Mouse (Mus musculus) midbrain, embryonic 11.5 days (tissue): ENCODE data around the gene Ric1. TPM values are rescaled to one million over a fixed set of nuclear protein-coding genes. Genes with fewer than 3 reads are reported as not detected.
A peak's percentile ranks its signal among the peaks of the same experiment; 100 is the strongest.

ENCODE experiments used
- ATAC-seq: fragments of 200-750 bp; cut with Nextera tagmentation; 2 replicates; pipeline ENCODE4 v1.8.0; 2017; ENCODE audit warnings: moderate TSS enrichment, moderate library complexity; ENCODE audit not compliant: low FRiP score
- DNase-seq: peaks from one replicate; pipeline ENCODE4 v3.0.0; 2015; ENCODE audit warnings: low spot score; ENCODE audit errors: missing footprints
- H3K27ac ChIP-seq: fragments of 300-500 bp; sonication (generic); 2 replicates; pipeline ENCODE4 v1.5.1; 2014; ENCODE audit warnings: low read depth, low read length
- H3K27me3 ChIP-seq: fragments of 300-500 bp; sonication (generic); 2 replicates; pipeline ENCODE4 v1.6.1; 2014; ENCODE audit warnings: mild to moderate bottlenecking, low read length, moderate library complexity, mixed read lengths; ENCODE audit not compliant: control insufficient read depth, insufficient read depth
- H3K36me3 ChIP-seq: fragments of 300-500 bp; sonication (generic); 2 replicates; pipeline ENCODE4 v1.6.1; 2014; ENCODE audit warnings: mild to moderate bottlenecking, low read length, moderate library complexity, mixed read lengths; ENCODE audit not compliant: control insufficient read depth, insufficient read depth
- H3K4me1 ChIP-seq: fragments of 300-500 bp; sonication (generic); 2 replicates; pipeline ENCODE4 v1.6.1; 2014; ENCODE audit warnings: low read length; ENCODE audit not compliant: control insufficient read depth, insufficient read depth
- H3K4me2 ChIP-seq: fragments of 300-500 bp; sonication (generic); 2 replicates; pipeline ENCODE4 v1.6.1; 2014; ENCODE audit warnings: mild to moderate bottlenecking, moderate library complexity
- H3K4me3 ChIP-seq: fragments of 300-500 bp; sonication (generic); 2 replicates; pipeline ENCODE4 v1.5.1; 2014; ENCODE audit warnings: low read depth, low read length
- H3K9ac ChIP-seq: fragments of 300-500 bp; sonication (generic); 2 replicates; pipeline ENCODE4 v1.6.1; 2014; ENCODE audit warnings: low read length
- H3K9me3 ChIP-seq: fragments of 300-500 bp; sonication (generic); 2 replicates; pipeline ENCODE4 v1.6.1; 2016; ENCODE audit warnings: low read length; ENCODE audit not compliant: control insufficient read depth
- WGBS: fragments of 180-500 bp; shearing (Covaris S2); extraction: QIAGEN DNeasy Blood & Tissue Kit; methylation state at CpG from one replicate; pipeline ENCODE4 v1.1.7; 2014; 5-methylcytosine and 5-hydroxymethylcytosine counted together
- polyA plus RNA-seq: library from polyadenylated mRNA; unstranded; fragments of >200 nt; fragmentation: Nextera tagmentation; extraction: Ambion mirVana; gene quantifications from 2 replicates; pipeline ENCODE4 v1.2.1, GENCODE M21; 2014

The Ric1 gene
- polyA plus RNA-seq = 10.8 and 11.8 TPM in 2 replicates

- Histone ChIP-seq H3K27me3 (no peaks in the 10 kb centered on the region), H3K27ac (peak within 1 kb of the TSS; percentile 93), H3K4me1 (peaks cover 4% of the 10 kb centered on the region; the same call in 1 of the 2 replicates), H3K36me3 (no peaks in the 10 kb centered on the region), H3K9me3 (no peaks in the 10 kb centered on the region), H3K4me3 (peak within 1 kb of the TSS; percentile 90), H3K9ac (peak within 1 kb of the TSS; percentile 89), H3K4me2 (peak within 1 kb of the TSS; percentile 63)
- ATAC-seq (peak; percentile 98), DNase-seq (peak; percentile 99)
- WGBS = under 1% methylated on average over 75 of the region's 80 CpGs
These were observed at the start of gene Ric1 for GRCm38 (mm10) chr19:29521637-29522435. TSS of gene Ric1 (plus strand) at chr19:29522282.

- no peaks in the 10 kb centered on the region for H3K4me1 ChIP-seq
- ATAC-seq (no peak), DNase-seq (no peak)
- no peak overlapping the region for H3K27ac ChIP-seq
- H3K36me3 ChIP-seq = no peaks in the 10 kb centered on the region
- no peak overlapping the region for H3K9ac ChIP-seq
- no peak overlapping the region for H3K4me2 ChIP-seq
- no peak overlapping the region for H3K4me3 ChIP-seq
- 91% methylated on average over 8 of the region's 8 CpGs for WGBS
- no peaks in the 10 kb centered on the region for H3K27me3 ChIP-seq
- H3K9me3 ChIP-seq = no peaks in the 10 kb centered on the region
These were observed 49.7 kb upstream of the Ric1 start for GRCm38 (mm10) chr19:29472424-29472823.

- H3K27me3 ChIP-seq = no peaks in the 10 kb centered on the region
- H3K4me3 ChIP-seq = no peak overlapping the region
- no peaks in the 10 kb centered on the region for H3K36me3 ChIP-seq
- no peak overlapping the region for H3K27ac ChIP-seq
- no peak overlapping the region for H3K9ac ChIP-seq
- no peaks in the 10 kb centered on the region for H3K4me1 ChIP-seq
- H3K4me2 ChIP-seq = no peak overlapping the region
- H3K9me3 ChIP-seq = no peaks in the 10 kb centered on the region
- DNase-seq (no peak), ATAC-seq (no peak)
- WGBS = 91% methylated on average over 5 of the region's 5 CpGs
These were observed 49.1 kb upstream of the Ric1 start for GRCm38 (mm10) chr19:29472946-29473345.

- Histone ChIP-seq H3K27ac (no peak overlapping the region), H3K27me3 (no peaks in the 10 kb centered on the region), H3K9me3 (no peaks in the 10 kb centered on the region), H3K4me1 (no peaks in the 10 kb centered on the region), H3K36me3 (no peaks in the 10 kb centered on the region), H3K9ac (no peak overlapping the region), H3K4me3 (no peak overlapping the region), H3K4me2 (no peak overlapping the region)
- DNase-seq (no peak), ATAC-seq (no peak)
- 68% methylated on average over 2 of the region's 2 CpGs for WGBS
These were observed 47.3 kb upstream of the Ric1 start for GRCm38 (mm10) chr19:29474803-29475202.

- no peak for DNase-seq
- Histone ChIP-seq H3K27ac (no peak overlapping the region), H3K9me3 (no peaks in the 10 kb centered on the region), H3K9ac (no peak overlapping the region), H3K4me3 (no peak overlapping the region), H3K4me2 (no peak overlapping the region), H3K27me3 (no peaks in the 10 kb centered on the region), H3K4me1 (no peaks in the 10 kb centered on the region), H3K36me3 (no peaks in the 10 kb centered on the region)
- WGBS = 87% methylated on average over 4 of the region's 4 CpGs
- ATAC-seq = no peak
These were observed 46.9 kb upstream of the Ric1 start for GRCm38 (mm10) chr19:29475210-29475620.

GRCm38 (mm10) chr19:29478598-29478997 lies 43.5 kb upstream of the Ric1 start:
- H3K27me3 ChIP-seq = no peaks in the 10 kb centered on the region
- no peak overlapping the region for H3K9ac ChIP-seq
- no peak overlapping the region for H3K4me3 ChIP-seq
- H3K9me3 ChIP-seq = no peaks in the 10 kb centered on the region
- no peak overlapping the region for H3K4me2 ChIP-seq
- H3K36me3 ChIP-seq = no peaks in the 10 kb centered on the region
- no peaks in the 10 kb centered on the region for H3K4me1 ChIP-seq
- 57% methylated on average over 4 of the region's 4 CpGs for WGBS
- no peak overlapping the region for H3K27ac ChIP-seq
- no peak for DNase-seq
- no peak for ATAC-seq

- Histone ChIP-seq H3K4me1 (no peaks in the 10 kb centered on the region), H3K36me3 (no peaks in the 10 kb centered on the region), H3K27ac (no peak overlapping the region), H3K27me3 (no peaks in the 10 kb centered on the region), H3K9me3 (no peaks in the 10 kb centered on the region), H3K9ac (no peak overlapping the region), H3K4me3 (no peak overlapping the region), H3K4me2 (no peak overlapping the region)
- 79% methylated on average over 6 of the region's 6 CpGs for WGBS
- no peak for ATAC-seq
- DNase-seq = no peak
These were observed 40.5 kb upstream of the Ric1 start for GRCm38 (mm10) chr19:29481578-29481977.

GRCm38 (mm10) chr19:29482148-29482547 lies 39.9 kb upstream of the Ric1 start:
- Histone ChIP-seq H3K4me3 (no peak overlapping the region), H3K27me3 (no peaks in the 10 kb centered on the region), H3K9me3 (no peaks in the 10 kb centered on the region), H3K36me3 (no peaks in the 10 kb centered on the region), H3K4me2 (no peak overlapping the region), H3K27ac (no peak overlapping the region; the same call in 1 of the 2 replicates), H3K9ac (no peak overlapping the region), H3K4me1 (no peaks in the 10 kb centered on the region)
- DNase-seq = no peak
- WGBS = 84% methylated on average over 5 of the region's 5 CpGs
- ATAC-seq = no peak

- no peaks in the 10 kb centered on the region for H3K9me3 ChIP-seq
- DNase-seq (no peak), ATAC-seq (no peak)
- H3K9ac ChIP-seq = no peak overlapping the region
- H3K27ac ChIP-seq = no peak overlapping the region
- 64% methylated on average over 3 of the region's 3 CpGs for WGBS
- no peaks in the 10 kb centered on the region for H3K4me1 ChIP-seq
- no peak overlapping the region for H3K4me2 ChIP-seq
- no peaks in the 10 kb centered on the region for H3K36me3 ChIP-seq
- H3K27me3 ChIP-seq = no peaks in the 10 kb centered on the region
- H3K4me3 ChIP-seq = no peak overlapping the region
These were observed 39.4 kb upstream of the Ric1 start for GRCm38 (mm10) chr19:29482637-29483036.
